Mouse (Mus musculus): Measurements from ENCODE around the gene Ttbk1.
"Not testable (repeated sequence)": the region's sequence is repeated elsewhere in the genome, so short reads cannot be mapped to it uniquely, and the experiment has no call there.

The Ttbk1 gene

GRCm38 (mm10) chr17:46511059-46511710, 23.7 kb upstream of the Ttbk1 start:
- H3K4me3 ChIP-seq (replicated peaks; ENCODE audit: low read length): no peak overlapping the region
- no peaks in the 10 kb centered on the region for H3K9me3 ChIP-seq (ENCODE audit: low read length)
- H3K27me3 ChIP-seq (ENCODE audit: insufficient read depth, low read length): no peaks in the 10 kb centered on the region; the same call in 1 of the 2 replicates
- peaks cover 8% of the 10 kb centered on the region for H3K4me1 ChIP-seq (replicated peaks; ENCODE audit: low read depth, low read length)
- TF ChIP-seq POU5F1 (IDR thresholded peaks at IDR 0.05; ENCODE audit: borderline replicate concordance, low read length) (no peak), NANOG (IDR thresholded peaks at IDR 0.05; ENCODE audit: borderline replicate concordance, low read length) (no peak), CTCF (conservative IDR thresholded peaks at IDR 0.05; ENCODE audit: low read length) (peak; percentile 32)
- no peaks in the 10 kb centered on the region for H3K36me3 ChIP-seq (ENCODE audit: insufficient read depth, low read length)

GRCm38 (mm10) chr17:46505617-46506016, 18.1 kb upstream of the Ttbk1 start:
- peaks cover 36% of the 10 kb centered on the region for H3K4me1 ChIP-seq (replicated peaks; ENCODE audit: low read depth, low read length)
- H3K27me3 ChIP-seq (ENCODE audit: insufficient read depth, low read length): no peaks in the 10 kb centered on the region; the same call in 1 of the 2 replicates
- H3K4me3 ChIP-seq (replicated peaks; ENCODE audit: low read length): no peak overlapping the region
- H3K36me3 ChIP-seq (ENCODE audit: insufficient read depth, low read length): peaks cover 11% of the 10 kb centered on the region
- H3K9me3 ChIP-seq (ENCODE audit: low read length): no peaks in the 10 kb centered on the region
- no peak for TF ChIP-seq POU5F1 (IDR thresholded peaks at IDR 0.05; ENCODE audit: borderline replicate concordance, low read length)
- TF ChIP-seq NANOG (IDR thresholded peaks at IDR 0.05; ENCODE audit: borderline replicate concordance, low read length): no peak
- no peak for TF ChIP-seq CTCF (conservative IDR thresholded peaks at IDR 0.05; ENCODE audit: low read length)

- H3K4me1 ChIP-seq (replicated peaks; ENCODE audit: low read depth, low read length): peaks cover 49% of the 10 kb centered on the region
- H3K4me3 ChIP-seq (replicated peaks; ENCODE audit: low read length): peak overlapping the region; percentile 61
- TF ChIP-seq NANOG (IDR thresholded peaks at IDR 0.05; ENCODE audit: borderline replicate concordance, low read length) (no peak), CTCF (conservative IDR thresholded peaks at IDR 0.05; ENCODE audit: low read length) (no peak), POU5F1 (IDR thresholded peaks at IDR 0.05; ENCODE audit: borderline replicate concordance, low read length) (no peak)
- no peaks in the 10 kb centered on the region for H3K9me3 ChIP-seq (ENCODE audit: low read length)
- H3K27me3 ChIP-seq (ENCODE audit: insufficient read depth, low read length): no peaks in the 10 kb centered on the region; the same call in 1 of the 2 replicates
- peaks cover 27% of the 10 kb centered on the region for H3K36me3 ChIP-seq (ENCODE audit: insufficient read depth, low read length)
Measured at GRCm38 (mm10) chr17:46503847-46504638, 16.6 kb upstream of the Ttbk1 start.

- Histone ChIP-seq H3K36me3 (ENCODE audit: insufficient read depth, low read length) (peaks cover 39% of the 10 kb centered on the region), H3K27me3 (ENCODE audit: insufficient read depth, low read length) (no peaks in the 10 kb centered on the region; the same call in 1 of the 2 replicates), H3K4me3 (replicated peaks; ENCODE audit: low read length) (no peak overlapping the region), H3K4me1 (replicated peaks; ENCODE audit: low read depth, low read length) (peaks cover 61% of the 10 kb centered on the region), H3K9me3 (ENCODE audit: low read length) (no peaks in the 10 kb centered on the region)
- TF ChIP-seq CTCF (conservative IDR thresholded peaks at IDR 0.05; ENCODE audit: low read length) (no peak), NANOG (IDR thresholded peaks at IDR 0.05; ENCODE audit: borderline replicate concordance, low read length) (no peak), POU5F1 (IDR thresholded peaks at IDR 0.05; ENCODE audit: borderline replicate concordance, low read length) (no peak)
Measured at GRCm38 (mm10) chr17:46502775-46503174, 15.3 kb upstream of the Ttbk1 start.

- no peaks in the 10 kb centered on the region for H3K9me3 ChIP-seq (ENCODE audit: low read length)
- H3K4me1 ChIP-seq (replicated peaks; ENCODE audit: low read depth, low read length): peaks cover 60% of the 10 kb centered on the region
- H3K27me3 ChIP-seq (ENCODE audit: insufficient read depth, low read length): peaks cover 16% of the 10 kb centered on the region
- peaks cover 41% of the 10 kb centered on the region for H3K36me3 ChIP-seq (ENCODE audit: insufficient read depth, low read length)
- H3K4me3 ChIP-seq (replicated peaks; ENCODE audit: low read length): peak overlapping the region; percentile 96
- TF ChIP-seq NANOG (IDR thresholded peaks at IDR 0.05; ENCODE audit: borderline replicate concordance, low read length) (no peak), CTCF (conservative IDR thresholded peaks at IDR 0.05; ENCODE audit: low read length) (no peak), POU5F1 (IDR thresholded peaks at IDR 0.05; ENCODE audit: borderline replicate concordance, low read length) (no peak)
Measured at GRCm38 (mm10) chr17:46497956-46498355, 10.5 kb upstream of the Ttbk1 start.

- Histone ChIP-seq H3K9me3 (ENCODE audit: low read length) (no peaks in the 10 kb centered on the region), H3K4me3 (replicated peaks; ENCODE audit: low read length) (peak within 1 kb of the TSS; percentile 96), H3K4me1 (replicated peaks; ENCODE audit: low read depth, low read length) (peaks cover 49% of the 10 kb centered on the region), H3K27me3 (ENCODE audit: insufficient read depth, low read length) (peaks cover 21% of the 10 kb centered on the region), H3K36me3 (ENCODE audit: insufficient read depth, low read length) (peaks cover 36% of the 10 kb centered on the region)
- TF ChIP-seq CTCF (conservative IDR thresholded peaks at IDR 0.05; ENCODE audit: low read length) (no peak), NANOG (IDR thresholded peaks at IDR 0.05; ENCODE audit: borderline replicate concordance, low read length) (no peak)
Measured at GRCm38 (mm10) chr17:46496623-46497434, 9.4 kb upstream of the Ttbk1 start, which contains the start of gene Dnph1. TSS of gene Dnph1 (plus strand) at chr17:46496711.

- Histone ChIP-seq H3K36me3 (ENCODE audit: insufficient read depth, low read length) (peaks cover 35% of the 10 kb centered on the region), H3K4me1 (replicated peaks; ENCODE audit: low read depth, low read length) (peaks cover 42% of the 10 kb centered on the region), H3K27me3 (ENCODE audit: insufficient read depth, low read length) (peaks cover 26% of the 10 kb centered on the region)
- not testable (repeated sequence) for H3K4me3 ChIP-seq (replicated peaks; ENCODE audit: low read length); H3K9me3 ChIP-seq (ENCODE audit: low read length)
Measured at GRCm38 (mm10) chr17:46496081-46496480, 8.6 kb upstream of the Ttbk1 start.

- Histone ChIP-seq H3K4me3 (replicated peaks; ENCODE audit: low read length) (no peak overlapping the region), H3K9me3 (ENCODE audit: low read length) (no peaks in the 10 kb centered on the region), H3K4me1 (replicated peaks; ENCODE audit: low read depth, low read length) (peaks cover 36% of the 10 kb centered on the region), H3K27me3 (ENCODE audit: insufficient read depth, low read length) (peaks cover 27% of the 10 kb centered on the region), H3K36me3 (ENCODE audit: insufficient read depth, low read length) (peaks cover 29% of the 10 kb centered on the region)
- TF ChIP-seq NANOG (IDR thresholded peaks at IDR 0.05; ENCODE audit: borderline replicate concordance, low read length) (no peak), CTCF (conservative IDR thresholded peaks at IDR 0.05; ENCODE audit: low read length) (no peak), POU5F1 (IDR thresholded peaks at IDR 0.05; ENCODE audit: borderline replicate concordance, low read length) (no peak)
Measured at GRCm38 (mm10) chr17:46495486-46495885, 8.0 kb upstream of the Ttbk1 start.

Data from E14TG2a.4 (cell line).